ENCODE assay signal across 8 mouse cellular contexts in the genomic region with DNA sequence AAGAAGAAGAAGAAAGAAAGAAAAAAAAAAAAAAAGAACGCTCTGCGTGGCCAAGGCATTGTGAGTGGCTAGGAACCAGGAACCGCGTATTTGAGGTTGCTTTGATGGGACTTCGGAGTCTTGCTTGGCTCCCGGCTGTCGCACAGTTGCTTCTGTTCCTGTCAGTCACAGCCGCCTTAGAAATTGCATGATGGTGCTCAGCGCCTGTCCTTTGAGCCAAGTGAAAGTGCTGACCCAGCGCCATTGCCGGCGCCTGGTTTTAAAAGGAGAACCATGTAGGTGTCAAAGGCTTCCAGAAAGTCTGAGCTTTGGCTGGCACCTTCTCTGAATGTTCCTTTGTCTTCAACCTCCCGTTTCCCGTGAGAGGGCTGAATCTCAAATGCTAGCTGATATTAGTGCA. TPM values are rescaled to one million over a fixed set of nuclear protein-coding genes. Genes with fewer than 3 reads are reported as not detected.
DNase-seq lines count a peak whose midpoint lies in the region; ATAC-seq and TF ChIP-seq lines count a peak whose summit lies in the region.

No protein-coding gene starts in this region.

- H3K27me3 ChIP-seq in heart, embryonic 11.5 days (ENCODE audit: control insufficient read depth, insufficient read depth, low read length) = peaks cover 27% of the 10 kb centered on the region
- peaks cover 43% of the 10 kb centered on the region for H3K27me3 ChIP-seq in kidney, embryonic 15.5 days
- peaks cover 39% of the 10 kb centered on the region for H3K27me3 ChIP-seq in limb, embryonic 14.5 days (ENCODE audit: control insufficient read depth, insufficient read depth, low read length)

- no peak for TF ChIP-seq POLR2A in limb, embryonic 14.5 days (IDR thresholded peaks at IDR 0.05; ENCODE audit: borderline replicate concordance, extremely low read depth, insufficient read depth, insufficient read length)

- H3K27ac ChIP-seq in heart, embryonic 11.5 days (ENCODE audit: low read depth, low read length) = no peak overlapping the region
- no peak overlapping the region for H3K27ac ChIP-seq in kidney, embryonic 15.5 days
- H3K27ac ChIP-seq in limb, embryonic 14.5 days (replicated peaks; ENCODE audit: low read depth, low read length) = no peak overlapping the region

- no peaks in the 10 kb centered on the region for H3K9me3 ChIP-seq in heart, embryonic 11.5 days (replicated peaks; ENCODE audit: control insufficient read depth, low read length)
- no peaks in the 10 kb centered on the region for H3K9me3 ChIP-seq in kidney, embryonic 15.5 days (replicated peaks)
- H3K9me3 ChIP-seq in limb, embryonic 14.5 days (ENCODE audit: control insufficient read depth, low read length) = no peaks in the 10 kb centered on the region

- no peak for ATAC-seq in heart, embryonic 11.5 days (replicated peaks; ENCODE audit: insufficient number of reproducible peaks, low FRiP score, low TSS enrichment)
- ATAC-seq in kidney, embryonic 15.5 days (replicated peaks; ENCODE audit: low FRiP score) = no peak
- peak; percentile 20 for ATAC-seq in limb, embryonic 14.5 days (ENCODE audit: low FRiP score, low read depth)
- no peak for ATAC-seq in erythroblast, adult 5-6 weeks (replicated peaks; ENCODE audit: low FRiP score, poor library complexity, severe bottlenecking)

- H3K4me3 ChIP-seq in heart, embryonic 11.5 days (ENCODE audit: low read depth, low read length) = peak overlapping the region; percentile 56
- H3K4me3 ChIP-seq in kidney, embryonic 15.5 days (replicated peaks) = peak overlapping the region; percentile 61
- peak overlapping the region; percentile 49 for H3K4me3 ChIP-seq in limb, embryonic 14.5 days (replicated peaks; ENCODE audit: low read length)

- H3K4me1 ChIP-seq in heart, embryonic 11.5 days (ENCODE audit: control insufficient read depth, insufficient read depth, low read length) = peaks cover 14% of the 10 kb centered on the region; the same call in 1 of the 2 replicates
- peaks cover 27% of the 10 kb centered on the region for H3K4me1 ChIP-seq in kidney, embryonic 15.5 days
- H3K4me1 ChIP-seq in limb, embryonic 14.5 days (ENCODE audit: control insufficient read depth, insufficient read depth, low read length) = peaks cover 11% of the 10 kb centered on the region

- H3K9ac ChIP-seq in heart, embryonic 11.5 days (ENCODE audit: low read depth, low read length) = peak overlapping the region; percentile 59; the same call in 1 of the 2 replicates
- 0 out of 2 replicates have a peak overlapping the region, but pooled peaks have one; percentile 15 for H3K9ac ChIP-seq in kidney, embryonic 15.5 days
- peak overlapping the region; percentile 34 for H3K9ac ChIP-seq in limb, embryonic 14.5 days (ENCODE audit: low read depth, low read length, severe bottlenecking)

- DNase-seq in adrenal gland, adult 18-20 months (ENCODE audit: low spot score in 2 of 2) = peak; percentile 15 to 20
- DNase-seq in adrenal gland, postnatal 4 days (ENCODE audit: low spot score in 2 of 2) = no peak
- DNase-seq in embryo, embryonic 10.5 days (ENCODE audit: low spot score) = peak; percentile 60
- peak; percentile 30 for DNase-seq in limb, embryonic 14.5 days (ENCODE audit: low spot score)
- DNase-seq in neural tube, embryonic 10.5 days (ENCODE audit: extremely low spot score, low spot score) = peak; percentile 47

- peak overlapping the region; percentile 80 for H3K4me2 ChIP-seq in heart, embryonic 11.5 days
- H3K4me2 ChIP-seq in kidney, embryonic 15.5 days = peak overlapping the region; percentile 94
- peak overlapping the region; percentile 83 for H3K4me2 ChIP-seq in limb, embryonic 14.5 days (replicated peaks; ENCODE audit: low read depth, low read length, severe bottlenecking)

- under 1% methylated on average over 14 of the region's 14 CpGs for WGBS in heart, embryonic 11.5 days (ENCODE audit: insufficient replicate concordance)
- under 1% methylated on average over 14 of the region's 14 CpGs for WGBS in kidney, embryonic 15.5 days
- 1% methylated on average over 14 of the region's 14 CpGs for WGBS in limb, embryonic 14.5 days

- no peaks in the 10 kb centered on the region for H3K36me3 ChIP-seq in heart, embryonic 11.5 days (ENCODE audit: control insufficient read depth, insufficient read depth, low read length)
- no peaks in the 10 kb centered on the region for H3K36me3 ChIP-seq in kidney, embryonic 15.5 days
- H3K36me3 ChIP-seq in limb, embryonic 14.5 days (ENCODE audit: control insufficient read depth, insufficient read depth, low read length) = no peaks in the 10 kb centered on the region

RNA-seq across cellular contexts. Expression of a gene that starts 0.6 kb away (rescaled TPM):
- total RNA-seq in adrenal gland, adult 18-20 months (2021) = 10 to 100 TPM in 1 of 2 experiments, 1 to 10 TPM in 1; 2.5 to 13.8 TPM
- 1 to 10 TPM; 5.2 to 6.9 TPM for total RNA-seq in adrenal gland, postnatal 4 days (2021)
- polyA plus RNA-seq in heart, embryonic 11.5 days (2014; fragmentation: Nextera tagmentation; extraction: Ambion mirVana) = 1.4 TPM in 2 replicates
- 8.2 and 9.4 TPM in 2 replicates for polyA plus RNA-seq in kidney, embryonic 15.5 days (2015; fragmentation: Nextera tagmentation; extraction: Ambion mirVana)
- 7.4 TPM in 2 replicates for polyA plus RNA-seq in limb, embryonic 14.5 days (2012; rRNA removed)
- 26.0 and 26.4 TPM in 2 replicates for polyA plus RNA-seq in limb, embryonic 14.5 days (2014; fragmentation: Nextera tagmentation; extraction: Ambion mirVana)
- not detected in 2 replicates for total RNA-seq in erythroblast, adult 5-6 weeks (2015; ENCODE audit: low replicate concordance)
- not detected in 2 replicates for total RNA-seq in erythroblast, adult 5-6 weeks (2017; ENCODE audit: low replicate concordance)

Comparison
In these comparisons a context has a peak if more than half of its experiments do, and no peak if none do; other contexts are left out.
1. DNase-seq: peak in adrenal gland, adult 18-20 months (2 of 2), embryo, embryonic 10.5 days (single experiment), limb, embryonic 14.5 days (single experiment) and neural tube, embryonic 10.5 days (single experiment); none in adrenal gland, postnatal 4 days (0 of 2).
2. Peak in every context shown above with its lines, with median percentiles within 50 percentile points of each other: H3K4me2 ChIP-seq, H3K4me3 ChIP-seq and H3K9ac ChIP-seq.